Mouse (Mus musculus) G1E (cell line): ENCODE results near the gene Cd84. TPM values are rescaled to one million over a fixed set of nuclear protein-coding genes. Genes with fewer than 3 reads are reported as not detected.
A peak's percentile ranks its signal among the peaks of the same experiment; 100 is the strongest.

Experiments used
- ATAC-seq: 2 replicates; pipeline ENCODE4 v1.8.0; 2016; ENCODE audit warnings: mild to moderate bottlenecking; ENCODE audit not compliant: insufficient number of reproducible peaks, poor library complexity, low FRiP score, severe bottlenecking; ENCODE audit errors: extremely low read depth
- DNase-seq: peaks from one replicate; pipeline ENCODE4 v3.0.0; 2012; ENCODE audit warnings: low spot score
- H3K27me3 ChIP-seq: 2 replicates; pipeline ENCODE4 v1.6.1; 2012; ENCODE audit warnings: mild to moderate bottlenecking, low read length, inconsistent platforms; ENCODE audit not compliant: insufficient read depth
- H3K36me3 ChIP-seq: replicated peaks from 2 replicates; pipeline ENCODE3; 2012; ENCODE audit warnings: mild to moderate bottlenecking, inconsistent platforms
- H3K4me1 ChIP-seq: 2 replicates; pipeline ENCODE4 v1.6.1; 2012; ENCODE audit warnings: low read depth, low read length, inconsistent platforms, mixed read lengths; ENCODE audit not compliant: insufficient read depth
- H3K4me3 ChIP-seq: 2 replicates; pipeline ENCODE4 v1.5.1; 2012; ENCODE audit warnings: low read depth, mild to moderate bottlenecking, inconsistent platforms, low read length, moderate library complexity, mixed read lengths
- H3K9me3 ChIP-seq: replicated peaks from 2 replicates; pipeline ENCODE4 v1.6.1; 2012; ENCODE audit warnings: inconsistent platforms
- CTCF ChIP-seq: IDR thresholded peaks from 2 replicates; pipeline ENCODE4 v1.5.1; 2012; ENCODE audit warnings: low read depth, low read length, inconsistent platforms, mixed read lengths
- GATA1 ChIP-seq: IDR thresholded peaks from 2 replicates; pipeline ENCODE4 v1.6.1; 2012; ENCODE audit warnings: borderline replicate concordance, low read length, inconsistent platforms, mixed read lengths
- GATA2 ChIP-seq: IDR thresholded peaks from 2 replicates; pipeline ENCODE4 v1.6.1; 2012; ENCODE audit warnings: low read depth, low read length, inconsistent platforms, borderline replicate concordance
- POLR2AphosphoS5 ChIP-seq: IDR thresholded peaks from 2 replicates; pipeline ENCODE4 v1.6.1; 2012; ENCODE audit warnings: low read depth, low read length, inconsistent platforms; ENCODE audit not compliant: insufficient replicate concordance
- TAL1 ChIP-seq: conservative IDR thresholded peaks from 2 replicates; pipeline ENCODE4 v1.6.1; 2012; ENCODE audit warnings: low read depth, low read length, inconsistent platforms, mixed read lengths
- polyA plus RNA-seq: library from polyadenylated mRNA; stranded (reverse); fragments of >175 nt; gene quantifications from 2 replicates; pipeline ENCODE4 v1.2.3, GENCODE M21; 2012
- total RNA-seq, 2 experiments: library from RNA; stranded (forward) in 1 of 2; stranded (reverse) in 1 of 2; fragments of 200-1000 nt in 1 of 2; fragments of >200 nt in 1 of 2; fragmentation: Nextera tagmentation in 1 of 2; gene quantifications; 2 replicates each; pipeline ENCODE4 v1.2.3; 2014 to 2017

Gene Cd84
- total and polyA plus RNA-seq, 3 experiments: 0.22 to 6.7 TPM; not detected in 1

- Histone ChIP-seq H3K4me3 (no peak overlapping the region), H3K36me3 (no peaks in the 10 kb centered on the region), H3K9me3 (peaks cover 10% of the 10 kb centered on the region), H3K4me1 (no peaks in the 10 kb centered on the region), H3K27me3 (no peaks in the 10 kb centered on the region)
- TF ChIP-seq POLR2AphosphoS5 (no peak), CTCF (no peak), TAL1 (no peak), GATA2 (no peak), GATA1 (no peak)
- ATAC-seq (peak; percentile 45), DNase-seq (no peak)
These were observed 23.7 kb upstream of the Cd84 start for GRCm38 (mm10) chr1:171815545-171816439.

- DNase-seq (no peak), ATAC-seq (no peak)
- H3K27me3 ChIP-seq: no peaks in the 10 kb centered on the region
- H3K4me1 ChIP-seq: no peaks in the 10 kb centered on the region
- H3K9me3 ChIP-seq: peaks cover 10% of the 10 kb centered on the region
- no peak overlapping the region for H3K4me3 ChIP-seq
- no peaks in the 10 kb centered on the region for H3K36me3 ChIP-seq
- TF ChIP-seq GATA2 (no peak), POLR2AphosphoS5 (no peak), TAL1 (no peak), GATA1 (no peak), CTCF (no peak)
These were observed 22.5 kb upstream of the Cd84 start for GRCm38 (mm10) chr1:171816991-171817390.

- no peaks in the 10 kb centered on the region for H3K36me3 ChIP-seq
- H3K9me3 ChIP-seq: peaks cover 17% of the 10 kb centered on the region
- no peak overlapping the region for H3K4me3 ChIP-seq
- no peaks in the 10 kb centered on the region for H3K27me3 ChIP-seq
- TF ChIP-seq POLR2AphosphoS5 (no peak), CTCF (no peak), GATA1 (no peak), TAL1 (no peak), GATA2 (no peak)
- ATAC-seq (no peak), DNase-seq (no peak)
- no peaks in the 10 kb centered on the region for H3K4me1 ChIP-seq
These were observed 18.2 kb upstream of the Cd84 start for GRCm38 (mm10) chr1:171821331-171821730.

- Histone ChIP-seq H3K36me3 (no peaks in the 10 kb centered on the region), H3K4me3 (no peak overlapping the region), H3K4me1 (no peaks in the 10 kb centered on the region), H3K9me3 (peaks cover 21% of the 10 kb centered on the region), H3K27me3 (no peaks in the 10 kb centered on the region)
- DNase-seq (no peak), ATAC-seq (no peak)
- no peak for TF ChIP-seq CTCF
- TF ChIP-seq POLR2AphosphoS5: no peak
- TF ChIP-seq TAL1: no peak
- TF ChIP-seq GATA1: no peak
- no peak for TF ChIP-seq GATA2
These were observed 14.0 kb upstream of the Cd84 start for GRCm38 (mm10) chr1:171825462-171825861.

GRCm38 (mm10) chr1:171826164-171826563, 13.3 kb upstream of the Cd84 start:
- DNase-seq: no peak
- Histone ChIP-seq H3K36me3 (no peaks in the 10 kb centered on the region), H3K9me3 (peaks cover 21% of the 10 kb centered on the region), H3K4me3 (no peak overlapping the region), H3K27me3 (no peaks in the 10 kb centered on the region), H3K4me1 (no peaks in the 10 kb centered on the region)
- ATAC-seq: no peak
- TF ChIP-seq GATA1 (no peak), TAL1 (no peak), POLR2AphosphoS5 (no peak), GATA2 (no peak), CTCF (no peak)

GRCm38 (mm10) chr1:171827674-171828073, 11.8 kb upstream of the Cd84 start:
- ATAC-seq (no peak), DNase-seq (no peak)
- H3K27me3 ChIP-seq: no peaks in the 10 kb centered on the region
- TF ChIP-seq TAL1: no peak
- no peak for TF ChIP-seq CTCF
- no peak for TF ChIP-seq GATA1
- no peak for TF ChIP-seq GATA2
- no peak for TF ChIP-seq POLR2AphosphoS5
- H3K9me3 ChIP-seq: peaks cover 21% of the 10 kb centered on the region
- no peaks in the 10 kb centered on the region for H3K36me3 ChIP-seq
- H3K4me1 ChIP-seq: no peaks in the 10 kb centered on the region
- H3K4me3 ChIP-seq: no peak overlapping the region
